Mouse (Mus musculus) liver, embryonic 18 days (tissue): ENCODE data around the gene Dusp22. TPM values are rescaled to one million over a fixed set of nuclear protein-coding genes. Genes with fewer than 3 reads are reported as not detected.

Experiments
- polyA plus RNA-seq: library from polyadenylated mRNA; depleted of rRNA; stranded (reverse); fragments of >200 nt; gene quantifications from 2 replicates; pipeline ENCODE4 v1.2.3, GENCODE M21; 2012; rRNA removed

The Dusp22 gene
- 8.3 and 8.9 TPM in 2 replicates for polyA plus RNA-seq

GRCm38 (mm10) chr13:30659613-30660505, at the start of gene Dusp22:
Gene Dusp22 (plus strand): TSS chr13:30659999.

GRCm38 (mm10) chr13:30749021-30749556, 89.3 kb downstream of the Dusp22 start, which contains the start of gene Irf4:
Gene Irf4 (plus strand): TSS chr13:30749226.

Other genes starting within 250 kb of the Dusp22 start
- gene Uqcrfs1, start 114.6 kb upstream of the Dusp22 start, polyA plus RNA-seq = 146 and 148 TPM in 2 replicates
- gene Irf4, start 89.2 kb downstream of the Dusp22 start, polyA plus RNA-seq = 1.6 and 2.0 TPM in 2 replicates